Mouse (Mus musculus) kidney, embryonic 15.5 days (tissue): ENCODE results near the gene Muc13. TPM values are rescaled to one million over a fixed set of nuclear protein-coding genes. Genes with fewer than 3 reads are reported as not detected.

Experiments used
- ATAC-seq: fragments of 200-750 bp; cut with Nextera tagmentation; replicated peaks from 2 replicates; pipeline ENCODE4 v1.8.0; 2017; ENCODE audit warnings: moderate TSS enrichment; ENCODE audit not compliant: low FRiP score
- H3K27ac ChIP-seq: fragments of 300-500 bp; sonication (generic); 2 replicates; pipeline ENCODE4 v1.5.1; 2015; ENCODE audit warnings: mild to moderate bottlenecking, inconsistent platforms
- H3K27me3 ChIP-seq: fragments of 300-500 bp; sonication (generic); 2 replicates; pipeline ENCODE4 v1.6.1; 2015; ENCODE audit warnings: inconsistent platforms
- H3K36me3 ChIP-seq: fragments of 300-500 bp; sonication (generic); 2 replicates; pipeline ENCODE4 v1.6.1; 2015; ENCODE audit warnings: inconsistent platforms
- H3K4me1 ChIP-seq: fragments of 300-500 bp; sonication (generic); 2 replicates; pipeline ENCODE4 v1.6.1; 2015; ENCODE audit warnings: inconsistent platforms
- H3K4me2 ChIP-seq: fragments of 300-500 bp; sonication (generic); 2 replicates; pipeline ENCODE4 v1.6.1; 2015; ENCODE audit warnings: moderate library complexity, mild to moderate bottlenecking, inconsistent platforms
- H3K4me3 ChIP-seq: fragments of 300-500 bp; sonication (generic); replicated peaks from 2 replicates; pipeline ENCODE4 v1.5.1; 2015; ENCODE audit warnings: mild to moderate bottlenecking, inconsistent platforms
- H3K9ac ChIP-seq: fragments of 300-500 bp; sonication (generic); 2 replicates; pipeline ENCODE4 v1.6.1; 2015; ENCODE audit warnings: mild to moderate bottlenecking, inconsistent platforms
- H3K9me3 ChIP-seq: fragments of 300-500 bp; sonication (generic); replicated peaks from 2 replicates; pipeline ENCODE4 v1.6.1; 2016; ENCODE audit warnings: inconsistent platforms
- WGBS: fragments of 180-500 bp; shearing (Covaris S2); methylation state at CpG from one replicate; pipeline ENCODE4 v1.1.7; 2015; ENCODE audit warnings: mixed read lengths; 5-methylcytosine and 5-hydroxymethylcytosine counted together
- polyA plus RNA-seq: library from polyadenylated mRNA; unstranded; fragments of >200 nt; fragmentation: Nextera tagmentation; extraction: Ambion mirVana; gene quantifications from 2 replicates; pipeline ENCODE4 v1.2.1, GENCODE M21; 2015

Gene Muc13
- polyA plus RNA-seq, 1 experiment from 2014 or later, result 0.19 TPM

DNA sequence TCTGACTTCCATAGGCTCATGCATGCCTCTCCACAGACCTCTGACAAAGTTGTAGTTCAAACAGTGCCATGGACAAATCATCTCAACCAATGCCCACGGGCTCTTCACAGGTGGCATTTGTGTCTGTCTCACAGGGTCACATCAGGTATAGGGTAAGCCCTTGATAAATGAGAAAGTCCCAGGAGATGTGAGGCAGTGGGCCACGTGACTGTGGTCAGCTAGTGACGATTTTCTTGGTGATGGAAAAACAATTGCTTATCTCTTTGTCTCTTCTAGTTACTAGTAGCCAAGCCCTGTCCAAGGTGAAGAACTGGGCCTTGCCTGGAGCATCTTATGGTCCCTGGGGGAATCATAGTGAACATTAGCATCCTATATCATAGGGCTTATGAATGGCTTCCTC is 2.9 kb downstream of the Muc13 start:
- Histone ChIP-seq H3K9ac (no peak overlapping the region), H3K4me2 (no peak overlapping the region), H3K4me3 (no peak overlapping the region), H3K27me3 (no peaks in the 10 kb centered on the region), H3K9me3 (no peaks in the 10 kb centered on the region), H3K36me3 (no peaks in the 10 kb centered on the region), H3K4me1 (no peaks in the 10 kb centered on the region), H3K27ac (no peak overlapping the region)
- no peak for ATAC-seq
- WGBS, result 91% methylated on average over 3 of the region's 3 CpGs

- H3K27ac ChIP-seq, result no peak overlapping the region
- H3K4me1 ChIP-seq, result no peaks in the 10 kb centered on the region
- WGBS, result 48% methylated on average over 5 of the region's 5 CpGs
- no peak overlapping the region for H3K4me3 ChIP-seq
- H3K4me2 ChIP-seq, result no peak overlapping the region
- no peaks in the 10 kb centered on the region for H3K36me3 ChIP-seq
- no peak for ATAC-seq
- H3K27me3 ChIP-seq, result no peaks in the 10 kb centered on the region
- H3K9ac ChIP-seq, result no peak overlapping the region
- no peaks in the 10 kb centered on the region for H3K9me3 ChIP-seq
Measured at GRCm38 (mm10) chr16:33797860-33798259, 4.0 kb downstream of the Muc13 start.

DNA sequence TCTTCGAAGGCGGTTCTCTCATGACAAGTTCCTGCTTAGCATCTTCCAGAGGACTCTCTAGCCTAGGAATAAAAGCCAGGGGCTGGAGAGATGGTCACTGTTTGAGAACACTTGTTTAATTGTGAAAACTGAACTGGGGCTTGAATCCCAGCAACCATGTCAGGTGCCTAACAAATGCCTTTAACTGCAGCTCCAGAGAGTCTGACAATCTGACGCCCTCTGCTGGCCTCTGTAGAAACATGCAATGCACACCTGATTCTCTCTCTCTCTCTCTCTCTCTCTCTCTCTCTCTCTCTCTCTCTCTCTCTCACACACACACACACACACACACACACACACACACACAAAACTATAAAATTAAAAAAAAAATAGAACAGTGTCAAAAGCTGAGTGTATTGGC is 16.2 kb downstream of the Muc13 start:
- Histone ChIP-seq H3K27me3 (no peaks in the 10 kb centered on the region), H3K4me3 (no peak overlapping the region), H3K36me3 (no peaks in the 10 kb centered on the region), H3K27ac (no peak overlapping the region), H3K4me2 (no peak overlapping the region), H3K9ac (no peak overlapping the region), H3K4me1 (no peaks in the 10 kb centered on the region), H3K9me3 (0 out of 2 replicates have a peak, but pooled peaks cover 2% of the 10 kb centered on the region)
- WGBS, result 74% methylated on average over 3 of the region's 3 CpGs
- no peak for ATAC-seq

DNA sequence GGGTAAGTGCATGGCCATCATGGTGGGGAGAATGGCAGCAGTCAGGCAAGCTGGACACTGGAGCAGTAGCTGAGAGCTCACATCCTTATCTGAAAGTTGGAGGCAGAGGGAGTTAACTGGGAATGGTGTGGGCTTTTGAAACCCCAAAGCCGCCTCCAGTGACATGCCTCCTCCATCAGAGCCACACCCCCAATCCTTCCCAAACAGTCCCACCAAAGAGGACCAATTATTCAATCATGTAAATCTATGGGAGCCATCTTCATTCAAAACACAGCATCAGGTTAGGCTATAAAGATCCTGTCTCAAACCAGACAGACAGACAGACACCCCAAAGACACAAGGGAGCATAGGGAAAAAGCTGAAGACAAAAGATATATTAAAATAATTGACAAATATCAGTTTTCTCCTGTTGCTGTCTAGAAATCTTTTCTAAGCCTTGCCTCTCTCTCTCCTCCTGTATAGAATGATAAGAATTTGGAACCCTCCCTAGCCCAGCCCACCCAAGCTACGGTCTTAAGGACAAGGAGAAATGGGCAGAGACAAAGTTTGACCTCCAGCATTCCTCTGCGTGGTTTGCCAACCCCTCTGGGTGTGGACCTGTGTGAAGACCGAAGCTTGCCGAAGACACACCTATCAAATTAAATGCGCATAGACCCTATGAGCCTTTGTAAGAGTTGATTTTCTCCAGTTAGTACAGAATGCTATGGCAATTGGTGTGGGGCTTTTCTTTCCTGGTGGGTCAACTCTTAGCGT is 24.8 kb downstream of the Muc13 start:
- Histone ChIP-seq H3K27ac (no peak overlapping the region), H3K27me3 (peaks cover 14% of the 10 kb centered on the region), H3K4me3 (no peak overlapping the region), H3K4me1 (no peaks in the 10 kb centered on the region), H3K9me3 (no peaks in the 10 kb centered on the region), H3K4me2 (no peak overlapping the region), H3K9ac (no peak overlapping the region), H3K36me3 (no peaks in the 10 kb centered on the region)
- WGBS, result 79% methylated on average over 7 of the region's 7 CpGs
- ATAC-seq, result no peak

- Histone ChIP-seq H3K9me3 (no peaks in the 10 kb centered on the region), H3K27me3 (peaks cover 14% of the 10 kb centered on the region), H3K4me3 (no peak overlapping the region), H3K4me1 (no peaks in the 10 kb centered on the region), H3K36me3 (no peaks in the 10 kb centered on the region), H3K27ac (no peak overlapping the region), H3K9ac (no peak overlapping the region), H3K4me2 (no peak overlapping the region)
- 17% methylated on average over 17 of the region's 17 CpGs for WGBS
- ATAC-seq, result no peak
Measured at GRCm38 (mm10) chr16:33820269-33821178, 26.7 kb downstream of the Muc13 start.

DNA sequence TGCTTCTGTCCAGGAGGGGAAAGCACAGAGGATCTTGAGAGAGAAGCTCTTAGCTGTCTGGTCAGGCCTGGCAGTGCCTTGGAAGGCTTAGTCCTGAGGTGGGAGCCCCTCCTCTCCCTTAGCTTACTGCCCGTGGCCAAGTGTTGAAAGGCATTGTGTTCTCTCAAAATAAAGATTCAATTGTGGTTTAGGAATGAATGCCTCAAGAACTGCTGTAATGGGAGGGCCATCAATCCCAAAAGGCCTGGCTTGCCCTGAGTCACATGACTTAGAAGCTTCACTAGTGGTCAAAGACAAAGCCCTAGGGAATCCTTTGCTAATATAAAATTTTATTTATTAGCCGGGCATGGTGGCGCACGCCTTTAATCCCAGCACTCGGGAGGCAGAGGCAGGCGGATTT is 30.8 kb downstream of the Muc13 start:
- no peak for ATAC-seq
- WGBS, result 79% methylated on average over 6 of the region's 6 CpGs
- Histone ChIP-seq H3K9me3 (no peaks in the 10 kb centered on the region), H3K27me3 (peaks cover 9% of the 10 kb centered on the region), H3K4me2 (no peak overlapping the region), H3K4me3 (no peak overlapping the region), H3K36me3 (no peaks in the 10 kb centered on the region), H3K9ac (no peak overlapping the region), H3K4me1 (peaks cover 6% of the 10 kb centered on the region), H3K27ac (no peak overlapping the region)

- WGBS, result 93% methylated on average over 7 of the region's 7 CpGs
- Histone ChIP-seq H3K36me3 (no peaks in the 10 kb centered on the region), H3K4me1 (peaks cover 30% of the 10 kb centered on the region), H3K27ac (no peak overlapping the region), H3K4me3 (no peak overlapping the region), H3K4me2 (peak overlapping the region; percentile 95; the same call in 1 of the 2 replicates), H3K9me3 (no peaks in the 10 kb centered on the region), H3K9ac (no peak overlapping the region), H3K27me3 (no peaks in the 10 kb centered on the region)
- no peak for ATAC-seq
Measured at GRCm38 (mm10) chr16:33828496-33828895, 34.7 kb downstream of the Muc13 start.

- Histone ChIP-seq H3K4me1 (peaks cover 39% of the 10 kb centered on the region), H3K4me3 (peak within 1 kb of the TSS; percentile 90), H3K4me2 (peak within 1 kb of the TSS; percentile 95), H3K9ac (peak within 1 kb of the TSS; percentile 86), H3K27ac (peak within 1 kb of the TSS; percentile 87), H3K27me3 (no peaks in the 10 kb centered on the region), H3K9me3 (no peaks in the 10 kb centered on the region), H3K36me3 (no peaks in the 10 kb centered on the region)
- WGBS, result under 1% methylated on average over 40 of the region's 43 CpGs
- ATAC-seq, result peak; percentile 89
Measured at GRCm38 (mm10) chr16:33829301-33829831, 35.5 kb downstream of the Muc13 start, which contains the start of gene Itgb5. TSS of gene Itgb5 (plus strand) at chr16:33829665.

DNA sequence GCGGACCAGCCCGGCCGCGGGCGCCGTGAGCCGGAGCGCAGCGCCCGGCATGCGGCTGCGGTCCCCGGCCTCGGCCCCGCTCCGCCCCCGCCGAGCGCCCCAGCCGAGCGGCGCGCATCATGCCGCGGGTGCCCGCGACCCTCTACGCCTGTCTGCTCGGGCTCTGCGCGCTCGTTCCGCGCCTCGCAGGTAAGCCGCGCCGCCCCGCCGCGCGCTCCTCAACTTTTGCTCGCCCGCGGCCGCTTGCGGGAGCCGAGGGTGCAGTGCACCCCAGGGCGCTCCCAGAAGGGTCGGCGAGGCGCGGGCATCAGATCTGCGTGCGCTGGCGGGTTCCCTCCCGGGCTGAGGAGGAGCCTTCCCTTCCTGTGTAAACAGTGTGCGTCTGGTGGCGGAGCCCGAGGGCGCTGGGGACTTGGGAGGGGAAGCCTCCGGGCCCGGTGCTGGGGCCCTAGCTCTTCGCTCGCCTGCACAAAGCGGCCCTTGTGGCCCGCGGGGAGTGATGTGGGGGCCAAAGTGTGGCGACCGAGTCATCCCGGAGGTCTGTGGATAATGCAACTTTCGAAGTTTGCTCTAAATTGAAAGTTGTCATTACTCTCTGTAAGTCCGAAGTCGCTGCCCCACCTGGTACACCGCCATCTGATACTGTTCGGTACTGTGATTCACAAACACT is 36.1 kb downstream of the Muc13 start:
- H3K36me3 ChIP-seq, result no peaks in the 10 kb centered on the region
- peak overlapping the region; percentile 90 for H3K4me3 ChIP-seq
- peak; percentile 66 for ATAC-seq
- H3K27me3 ChIP-seq, result no peaks in the 10 kb centered on the region
- peak overlapping the region; percentile 87 for H3K27ac ChIP-seq
- H3K4me2 ChIP-seq, result peak overlapping the region; percentile 95
- 0% methylated on average over 75 of the region's 76 CpGs for WGBS
- H3K9ac ChIP-seq, result peak overlapping the region; percentile 86
- H3K9me3 ChIP-seq, result no peaks in the 10 kb centered on the region
- H3K4me1 ChIP-seq, result peaks cover 45% of the 10 kb centered on the region

DNA sequence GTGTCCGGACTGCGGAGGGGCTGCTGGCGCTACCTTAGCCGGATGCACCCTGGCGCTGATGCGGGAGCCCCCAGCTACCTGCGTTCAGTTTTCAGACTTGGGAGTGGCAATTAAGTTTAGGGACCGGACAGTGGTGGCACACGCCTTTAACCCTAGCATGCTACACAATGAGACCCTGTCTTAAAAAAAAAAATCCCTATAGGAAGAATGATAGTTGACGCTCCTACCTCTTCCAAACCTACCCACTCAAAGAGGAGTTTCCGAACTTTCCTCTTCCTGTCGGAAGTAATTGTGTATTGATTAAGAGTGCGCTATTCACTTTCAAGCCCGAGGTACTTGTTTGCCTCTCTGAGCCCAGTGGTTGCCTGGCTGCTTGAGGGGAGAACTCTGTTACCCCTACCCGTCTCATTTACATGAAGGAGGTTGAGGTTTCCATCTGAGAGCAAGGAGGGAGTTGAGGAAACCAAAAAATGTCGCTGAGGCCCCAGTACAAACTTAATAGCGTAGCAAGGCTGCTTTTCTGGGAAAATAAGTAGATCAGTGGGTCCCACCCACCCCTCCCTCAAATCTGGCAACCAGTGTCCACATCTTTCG is 36.8 kb downstream of the Muc13 start:
- Histone ChIP-seq H3K4me1 (peaks cover 46% of the 10 kb centered on the region), H3K4me2 (peak overlapping the region; percentile 95), H3K27me3 (no peaks in the 10 kb centered on the region), H3K9me3 (no peaks in the 10 kb centered on the region), H3K9ac (peak overlapping the region; percentile 86), H3K36me3 (no peaks in the 10 kb centered on the region), H3K4me3 (peak overlapping the region; percentile 90), H3K27ac (peak overlapping the region; percentile 87)
- 4% methylated on average over 18 of the region's 18 CpGs for WGBS
- ATAC-seq, result no peak

DNA sequence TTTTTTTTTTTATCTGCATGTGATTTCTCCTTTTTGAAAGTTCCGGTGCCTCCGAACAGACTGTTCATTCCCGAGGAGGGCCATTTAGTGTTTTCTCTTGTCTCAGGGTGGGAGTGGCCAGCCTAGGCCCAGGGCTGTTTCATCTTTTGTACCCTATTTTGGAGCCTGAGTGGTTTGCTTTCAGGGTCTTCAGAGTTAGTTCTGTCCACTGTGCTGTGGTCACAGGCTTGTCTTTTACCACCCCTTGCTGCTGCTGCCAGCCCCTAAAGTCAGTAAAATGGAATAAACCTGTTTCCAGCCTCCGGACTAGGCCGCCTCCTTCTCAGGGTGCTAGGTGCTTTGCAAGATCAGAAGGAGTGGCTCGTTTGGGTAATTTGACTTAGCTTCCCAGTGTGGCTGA is 38.2 kb downstream of the Muc13 start:
- Histone ChIP-seq H3K9ac (no peak overlapping the region), H3K27me3 (no peaks in the 10 kb centered on the region), H3K4me3 (peak overlapping the region; percentile 37), H3K4me1 (peaks cover 46% of the 10 kb centered on the region), H3K9me3 (no peaks in the 10 kb centered on the region), H3K4me2 (peak overlapping the region; percentile 70), H3K36me3 (no peaks in the 10 kb centered on the region), H3K27ac (peak overlapping the region; percentile 83)
- 55% methylated on average over 6 of the region's 6 CpGs for WGBS
- no peak for ATAC-seq
